Mouse (Mus musculus) spleen, adult 18-20 months (tissue): ENCODE results near the gene Hspa1a.

Experiments used
- DNase-seq, 2 experiments: peaks; one replicate each; pipeline ENCODE4 v3.0.0; 2022; ENCODE audit warnings: mixed read lengths in 2 of 2

Gene Hspa1a

GRCm38 (mm10) chr17:34944362-34944761 is 27.6 kb downstream of the Hspa1a start:
- no peak for DNase-seq

- no peak for DNase-seq
Observed at GRCm38 (mm10) chr17:34943128-34943815, 28.7 kb downstream of the Hspa1a start.

GRCm38 (mm10) chr17:34941344-34942041 is 30.5 kb downstream of the Hspa1a start:
- no peak for DNase-seq

GRCm38 (mm10) chr17:34937960-34938505 is 33.9 kb downstream of the Hspa1a start:
- DNase-seq = no peak

GRCm38 (mm10) chr17:34934830-34935229 is 37.1 kb downstream of the Hspa1a start:
- DNase-seq = no peak

- DNase-seq = no peak
Observed at GRCm38 (mm10) chr17:34934031-34934430, 37.9 kb downstream of the Hspa1a start.

GRCm38 (mm10) chr17:34932287-34932686 is 39.7 kb downstream of the Hspa1a start:
- peak in 1 of 2 experiments; percentile 14 for DNase-seq

- DNase-seq = peak; percentile 36 to 50
Observed at GRCm38 (mm10) chr17:34931735-34932098, 40.2 kb downstream of the Hspa1a start.

GRCm38 (mm10) chr17:34931061-34931734 is 40.8 kb downstream of the Hspa1a start, which contains the start of gene Neu1:
Gene Neu1, plus strand, starts transcription at chr17:34931253.
- peak; percentile 95 to 96 for DNase-seq

- DNase-seq = no peak
Observed at GRCm38 (mm10) chr17:34928841-34929240, 43.1 kb downstream of the Hspa1a start.

GRCm38 (mm10) chr17:34927306-34928019 is 44.5 kb downstream of the Hspa1a start:
- DNase-seq = no peak

- DNase-seq = no peak
Observed at GRCm38 (mm10) chr17:34924258-34924657, 47.7 kb downstream of the Hspa1a start.

- no peak for DNase-seq
Observed at GRCm38 (mm10) chr17:34922939-34923338, 49.0 kb downstream of the Hspa1a start.
